Mouse (Mus musculus): Measurements from ENCODE around the gene Myo1c.

DNA sequence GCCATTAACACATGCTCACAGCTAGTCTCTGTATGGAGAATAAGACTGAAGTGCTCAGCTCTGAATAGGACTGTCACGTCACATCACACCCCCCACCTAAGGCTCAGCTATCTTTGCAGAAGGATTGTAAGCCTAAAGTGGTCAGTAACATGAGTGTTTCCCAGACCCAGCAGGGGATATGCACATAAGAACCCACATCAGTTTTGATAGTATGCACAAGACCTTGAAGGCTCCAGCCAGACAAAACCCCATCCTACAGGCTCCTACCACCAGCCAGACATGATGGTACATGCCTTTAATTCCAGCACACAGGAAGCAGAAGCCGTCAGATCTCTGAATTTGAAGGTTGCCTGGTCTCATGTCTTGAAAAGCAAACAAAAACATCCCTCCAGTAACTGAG is 40.3 kb upstream of the Myo1c start:
- TF ChIP-seq CTCF (IDR thresholded peaks at IDR 0.05; ENCODE audit: control insufficient read depth, insufficient read depth, insufficient read length), result no peak
- TF ChIP-seq USF1 (IDR thresholded peaks at IDR 0.05; ENCODE audit: low read depth), result no peak
- no peak for TF ChIP-seq CEBPB (IDR thresholded peaks at IDR 0.05; ENCODE audit: low read depth)
- no peak for TF ChIP-seq MAX (IDR thresholded peaks at IDR 0.05)
- no peak for TF ChIP-seq MYOG (IDR thresholded peaks at IDR 0.05; ENCODE audit: control insufficient read depth, extremely low read depth, insufficient read length)

Data from C2C12 (cell line).